Mouse (Mus musculus) MEL (cell line): ENCODE results near the gene Fcho1. TPM values are rescaled to one million over a fixed set of nuclear protein-coding genes. Genes with fewer than 3 reads are reported as not detected.

Experiments
- DNase-seq: peaks from one replicate; pipeline ENCODE4 v3.0.0; 2011; ENCODE audit warnings: low read depth, low spot score
- H3K27ac ChIP-seq: 2 replicates; pipeline ENCODE4 v1.5.1; 2012; ENCODE audit warnings: low read depth, mild to moderate bottlenecking, control low read depth, low read length, moderate library complexity; ENCODE audit not compliant: control insufficient read depth
- H3K27me3 ChIP-seq, 2 experiments: fragments of 150-350 bp in 1 of 2; sonication (generic) in 1 of 2; 2 replicates each; pipeline ENCODE4 v1.6.1; 2012; ENCODE audit warnings: low read length in 2 of 2, mild to moderate bottlenecking in 2 of 2, improper control_type of control experiment in 1 of 2, moderate library complexity in 1 of 2; ENCODE audit not compliant: insufficient read depth in 2 of 2, control insufficient read depth in 1 of 2
- H3K36me3 ChIP-seq, 2 experiments: 2 replicates each; pipeline ENCODE4 v1.6.1; 2012 to 2014; ENCODE audit warnings: low read length in 2 of 2, improper control_type of control experiment in 1 of 2, inconsistent platforms in 1 of 2, mild to moderate bottlenecking in 1 of 2; ENCODE audit not compliant: insufficient read depth in 2 of 2, control insufficient read depth in 1 of 2
- H3K4me1 ChIP-seq, 2 experiments: fragments of 150-350 bp in 1 of 2; sonication (generic) in 1 of 2; 2 replicates each; pipeline ENCODE4 v1.6.1; 2012; ENCODE audit warnings: low read length in 2 of 2, improper control_type of control experiment in 1 of 2, mild to moderate bottlenecking in 1 of 2; ENCODE audit not compliant: insufficient read depth in 2 of 2, control insufficient read depth in 1 of 2
- H3K4me3 ChIP-seq, 2 experiments: fragments of 150-350 bp in 1 of 2; sonication (generic) in 1 of 2; 2 replicates each; pipeline ENCODE4 v1.5.1; 2012; ENCODE audit warnings: low read depth in 2 of 2, low read length in 2 of 2, mild to moderate bottlenecking in 2 of 2, moderate library complexity in 2 of 2, control low read depth in 1 of 2, improper control_type of control experiment in 1 of 2; ENCODE audit not compliant: control insufficient read depth in 1 of 2, insufficient read depth in 1 of 2
- H3K79me2 ChIP-seq: 2 replicates; pipeline ENCODE4 v1.6.1; 2012; ENCODE audit warnings: mild to moderate bottlenecking, low read length, moderate library complexity; ENCODE audit not compliant: control insufficient read depth, poor library complexity, insufficient read depth
- H3K9ac ChIP-seq: 2 replicates; pipeline ENCODE4 v1.6.1; 2012; ENCODE audit warnings: low read depth, mild to moderate bottlenecking, control low read depth, low read length, moderate library complexity; ENCODE audit not compliant: control insufficient read depth, poor library complexity, severe bottlenecking
- H3K9me3 ChIP-seq: fragments of 150-350 bp; sonication (generic); replicated peaks from 2 replicates; pipeline ENCODE4 v1.6.1; 2012; ENCODE audit warnings: mild to moderate bottlenecking, low read length, improper control_type of control experiment, moderate library complexity; ENCODE audit not compliant: insufficient read depth
- CHD1 ChIP-seq: IDR thresholded peaks from 2 replicates; pipeline ENCODE4 v1.6.1; 2012; ENCODE audit warnings: low read depth, mild to moderate bottlenecking, inconsistent platforms, low read length, improper control_type of control experiment
- CHD2 ChIP-seq: IDR thresholded peaks from 2 replicates; pipeline ENCODE4 v1.6.1; 2011; ENCODE audit warnings: low read length, improper control_type of control experiment
- CTCF ChIP-seq, 3 experiments: IDR thresholded peaks in 2 of 3; conservative IDR thresholded peaks in 1 of 3; 2 replicates each; pipeline ENCODE4 v1.5.1; 2011 to 2012; ENCODE audit warnings: low read length in 3 of 3, low read depth in 2 of 3, mild to moderate bottlenecking in 2 of 3, improper control_type of control experiment in 1 of 3, inconsistent platforms in 1 of 3, mixed read lengths in 1 of 3, moderate library complexity in 1 of 3; ENCODE audit not compliant: control insufficient read depth in 1 of 3, insufficient read depth in 1 of 3, poor library complexity in 1 of 3, severe bottlenecking in 1 of 3
- E2F4 ChIP-seq: IDR thresholded peaks from 2 replicates; pipeline ENCODE4 v1.6.1; 2011; ENCODE audit warnings: low read depth, low read length, improper control_type of control experiment, borderline replicate concordance
- EP300 ChIP-seq, 2 experiments: IDR thresholded peaks; 2 replicates each; pipeline ENCODE4 v1.6.1; 2011; ENCODE audit warnings: improper control_type of control experiment in 2 of 2, low read length in 2 of 2, low read depth in 1 of 2, mild to moderate bottlenecking in 1 of 2
- GABPA ChIP-seq: IDR thresholded peaks from 2 replicates; pipeline ENCODE4 v1.6.1; 2012; ENCODE audit warnings: low read depth, mild to moderate bottlenecking, inconsistent platforms, low read length, improper control_type of control experiment, moderate library complexity
- JUND ChIP-seq: IDR thresholded peaks from 2 replicates; pipeline ENCODE4 v1.6.1; 2011; ENCODE audit warnings: low read depth, mild to moderate bottlenecking, improper control_type of control experiment, low read length
- MAFK ChIP-seq: IDR thresholded peaks from 2 replicates; pipeline ENCODE4 v1.6.1; 2011; ENCODE audit warnings: low read depth, mild to moderate bottlenecking, low read length, improper control_type of control experiment, borderline replicate concordance
- MAX ChIP-seq: IDR thresholded peaks from 2 replicates; pipeline ENCODE4 v1.6.1; 2011; ENCODE audit warnings: low read length, improper control_type of control experiment
- MAZ ChIP-seq: IDR thresholded peaks from 2 replicates; pipeline ENCODE4 v1.6.1; 2012; ENCODE audit warnings: low read depth, mild to moderate bottlenecking, inconsistent platforms, low read length, improper control_type of control experiment
- MEF2A ChIP-seq: IDR thresholded peaks from 2 replicates; pipeline ENCODE4 v1.6.1; 2014; ENCODE audit warnings: low read depth, mild to moderate bottlenecking, inconsistent platforms, low read length, improper control_type of control experiment; ENCODE audit not compliant: poor library complexity, insufficient replicate concordance, severe bottlenecking; ENCODE audit errors: extremely low read depth
- MXI1 ChIP-seq: IDR thresholded peaks from 2 replicates; pipeline ENCODE4 v1.6.1; 2011; ENCODE audit warnings: mild to moderate bottlenecking, low read depth, low read length, improper control_type of control experiment
- MYB ChIP-seq: IDR thresholded peaks from 2 replicates; pipeline ENCODE4 v1.6.1; 2011; ENCODE audit warnings: mild to moderate bottlenecking, low read depth, low read length, improper control_type of control experiment
- NELFE ChIP-seq: IDR thresholded peaks from 2 replicates; pipeline ENCODE4 v1.6.1; 2011; ENCODE audit warnings: low read depth, low read length, improper control_type of control experiment
- POLR2A ChIP-seq, 2 experiments: IDR thresholded peaks; 2 replicates each; pipeline ENCODE4 v1.6.1; 2011 to 2012; ENCODE audit warnings: low read length in 2 of 2, mild to moderate bottlenecking in 2 of 2, control low read depth in 1 of 2, improper control_type of control experiment in 1 of 2, low read depth in 1 of 2, moderate library complexity in 1 of 2; ENCODE audit not compliant: control insufficient read depth in 1 of 2, insufficient read depth in 1 of 2, poor library complexity in 1 of 2
- POLR2AphosphoS5 ChIP-seq: IDR thresholded peaks from 2 replicates; pipeline ENCODE4 v1.6.1; 2012; ENCODE audit warnings: low read depth, borderline replicate concordance, mild to moderate bottlenecking, inconsistent platforms, low read length, moderate library complexity, mixed read lengths
- RAD21 ChIP-seq: IDR thresholded peaks from 2 replicates; pipeline ENCODE4 v1.6.1; 2011; ENCODE audit warnings: mild to moderate bottlenecking, low read depth, low read length, improper control_type of control experiment
- SMC3 ChIP-seq: IDR thresholded peaks from 2 replicates; pipeline ENCODE4 v1.6.1; 2011; ENCODE audit warnings: low read depth, low read length, improper control_type of control experiment
- TAL1 ChIP-seq: IDR thresholded peaks from 2 replicates; pipeline ENCODE4 v1.6.1; 2012; ENCODE audit warnings: mild to moderate bottlenecking, inconsistent platforms, low read length, moderate library complexity, mixed read lengths
- TCF12 ChIP-seq: IDR thresholded peaks from 2 replicates; pipeline ENCODE4 v1.6.1; 2014; ENCODE audit warnings: low read depth, mild to moderate bottlenecking, inconsistent platforms, low read length, improper control_type of control experiment, moderate library complexity
- USF1 ChIP-seq: IDR thresholded peaks from 2 replicates; pipeline ENCODE4 v1.6.1; 2014; ENCODE audit warnings: low read depth, mild to moderate bottlenecking, inconsistent platforms, low read length, improper control_type of control experiment, moderate library complexity
- ZMIZ1 ChIP-seq: IDR thresholded peaks from 2 replicates; pipeline ENCODE4 v1.6.1; 2012; ENCODE audit warnings: low read depth, mild to moderate bottlenecking, inconsistent platforms, low read length, improper control_type of control experiment, moderate library complexity
- ZNF384 ChIP-seq: IDR thresholded peaks from 2 replicates; pipeline ENCODE4 v1.6.1; 2012; ENCODE audit warnings: low read depth, mild to moderate bottlenecking, inconsistent platforms, low read length, improper control_type of control experiment
- polyA plus RNA-seq, 2 experiments: library from polyadenylated mRNA; stranded (reverse) in 1 of 2; unstranded in 1 of 2; fragments of >175 nt in 1 of 2; fragments of >200 nt in 1 of 2; gene quantifications; 2 replicates each; pipeline versions ENCODE4 v1.2.1 to v1.2.4; 2012; ENCODE audit warnings: low replicate concordance in 2 of 2, low read depth in 1 of 2; ENCODE audit not compliant: insufficient read length in 2 of 2, insufficient read depth in 1 of 2, missing spikeins in 1 of 2
- total RNA-seq: library from RNA; depleted of rRNA; stranded (reverse); fragments of 300-350 nt; gene quantifications from 2 replicates; pipeline ENCODE4 v1.2.3, GENCODE M21; 2012

Gene Fcho1
- total and polyA plus RNA-seq, 3 experiments, result 3.7 to 6.8 TPM; not detected in 1

GRCm38 (mm10) chr8:71717096-71717495, 8.4 kb downstream of the Fcho1 start:
- peaks cover 4 to 10% of the 10 kb centered on the region in 2 experiments for H3K4me1 ChIP-seq
- no peak overlapping the region for H3K9ac ChIP-seq
- DNase-seq, result no peak
- TF ChIP-seq MEF2A (no peak), MAZ (no peak), NELFE (no peak), CHD1 (no peak), TAL1 (no peak), JUND (no peak), EP300 (IDR thresholded peaks at IDR 0.05; ENCODE audit: low read depth in 1 of 2, low read length in 2 of 2) (no peak), GABPA (no peak), RAD21 (no peak), ZMIZ1 (no peak), CTCF (IDR thresholded peaks at IDR 0.05 in 2 of 3, conservative IDR thresholded peaks at IDR 0.05 in 1 of 3; ENCODE audit: control insufficient read depth in 1 of 3, insufficient read depth in 1 of 3, low read depth in 2 of 3, low read length in 3 of 3, poor library complexity in 1 of 3, severe bottlenecking in 1 of 3) (no peak), MAFK (no peak), POLR2AphosphoS5 (no peak), SMC3 (no peak), E2F4 (no peak)
- H3K9me3 ChIP-seq, result no peaks in the 10 kb centered on the region
- H3K27me3 ChIP-seq, result no peaks in the 10 kb centered on the region
- no peak overlapping the region for H3K27ac ChIP-seq
- H3K4me3 ChIP-seq, result no peak overlapping the region
- H3K36me3 ChIP-seq, result peaks cover 0 to 5% of the 10 kb centered on the region in 2 experiments; a peak in 1 of 4 replicates
- no peaks in the 10 kb centered on the region for H3K79me2 ChIP-seq

- H3K36me3 ChIP-seq, result peaks cover 0 to 5% of the 10 kb centered on the region in 2 experiments; a peak in 1 of 4 replicates
- no peak overlapping the region for H3K27ac ChIP-seq
- no peak overlapping the region for H3K9ac ChIP-seq
- H3K79me2 ChIP-seq, result no peaks in the 10 kb centered on the region
- H3K9me3 ChIP-seq, result no peaks in the 10 kb centered on the region
- no peak for TF ChIP-seq E2F4
- TF ChIP-seq CHD1, result no peak
- TF ChIP-seq CHD2, result no peak
- TF ChIP-seq EP300 (IDR thresholded peaks at IDR 0.05; ENCODE audit: low read depth in 1 of 2, low read length in 2 of 2), result no peak
- TF ChIP-seq POLR2A (IDR thresholded peaks at IDR 0.05; ENCODE audit: control insufficient read depth in 1 of 2, insufficient read depth in 1 of 2, low read depth in 1 of 2, low read length in 2 of 2, poor library complexity in 1 of 2), result no peak
- no peak for TF ChIP-seq GABPA
- TF ChIP-seq ZNF384, result no peak
- TF ChIP-seq TCF12, result no peak
- TF ChIP-seq MYB, result no peak
- TF ChIP-seq USF1, result no peak
- TF ChIP-seq SMC3, result no peak
- no peak for TF ChIP-seq MXI1
- TF ChIP-seq MAX, result no peak
- TF ChIP-seq MAFK, result no peak
- peaks cover 4 to 10% of the 10 kb centered on the region in 2 experiments for H3K4me1 ChIP-seq
- H3K4me3 ChIP-seq, result no peak overlapping the region
- H3K27me3 ChIP-seq, result no peaks in the 10 kb centered on the region
- no peak for DNase-seq
These were observed 8.9 kb downstream of the Fcho1 start for GRCm38 (mm10) chr8:71716561-71717053.
